Mouse (Mus musculus) liver, embryonic 11.5 days (tissue): ENCODE results near the gene Tsc1. TPM values are rescaled to one million over a fixed set of nuclear protein-coding genes. Genes with fewer than 3 reads are reported as not detected.

ENCODE experiments used
- ATAC-seq: fragments of 200-750 bp; cut with Nextera tagmentation; replicated peaks from 2 replicates; pipeline ENCODE4 v1.8.0; 2017; ENCODE audit warnings: moderate number of reproducible peaks, mild to moderate bottlenecking, moderate TSS enrichment, moderate library complexity; ENCODE audit not compliant: low FRiP score
- DNase-seq: peaks from one replicate; pipeline ENCODE4 v3.0.0-alpha.2; 2017; ENCODE audit warnings: low spot score
- H3K27ac ChIP-seq: fragments of 300-500 bp; sonication (generic); 2 replicates; pipeline ENCODE4 v1.5.1; 2014; ENCODE audit warnings: mild to moderate bottlenecking, low read depth, low read length, control low read depth
- H3K27me3 ChIP-seq: fragments of 300-500 bp; sonication (generic); replicated peaks from 2 replicates; pipeline ENCODE4 v1.6.1; 2014; ENCODE audit warnings: low read length, mixed read lengths; ENCODE audit not compliant: control insufficient read depth, insufficient read depth
- H3K36me3 ChIP-seq: fragments of 300-500 bp; sonication (generic); 2 replicates; pipeline ENCODE4 v1.6.1; 2014; ENCODE audit warnings: mild to moderate bottlenecking, low read length, moderate library complexity, mixed read lengths; ENCODE audit not compliant: control insufficient read depth, insufficient read depth
- H3K4me1 ChIP-seq: fragments of 300-500 bp; sonication (generic); replicated peaks from 2 replicates; pipeline ENCODE4 v1.6.1; 2014; ENCODE audit warnings: low read length, mixed read lengths; ENCODE audit not compliant: control insufficient read depth, insufficient read depth
- H3K4me2 ChIP-seq: fragments of 300-500 bp; sonication (generic); 2 replicates; pipeline ENCODE4 v1.6.1; 2014; ENCODE audit warnings: mild to moderate bottlenecking, control low read depth, moderate library complexity
- H3K4me3 ChIP-seq: fragments of 300-500 bp; sonication (generic); 2 replicates; pipeline ENCODE4 v1.5.1; 2014; ENCODE audit warnings: low read depth, low read length, control low read depth
- H3K9ac ChIP-seq: fragments of 300-500 bp; sonication (generic); 2 replicates; pipeline ENCODE4 v1.6.1; 2014; ENCODE audit warnings: low read depth, low read length, control low read depth
- H3K9me3 ChIP-seq: fragments of 300-500 bp; sonication (generic); 2 replicates; pipeline ENCODE4 v1.6.1; 2016; ENCODE audit warnings: low read length, inconsistent platforms, mixed read lengths; ENCODE audit not compliant: control insufficient read depth
- WGBS: fragments of 180-500 bp; shearing (Covaris S2); extraction: QIAGEN DNeasy Blood & Tissue Kit; methylation state at CpG from one replicate; pipeline ENCODE4 v1.1.7; 2014; 5-methylcytosine and 5-hydroxymethylcytosine counted together
- polyA plus RNA-seq: library from polyadenylated mRNA; unstranded; fragments of >200 nt; fragmentation: Nextera tagmentation; extraction: Ambion mirVana; gene quantifications from 2 replicates; pipeline ENCODE4 v1.2.1, GENCODE M21; 2014

The Tsc1 gene
- polyA plus RNA-seq, 1 experiment from 2014 or later, result 20.7 TPM

- no peak overlapping the region for H3K27ac ChIP-seq
Measured at GRCm38 (mm10) chr2:28650526-28650925, 9.5 kb downstream of the Tsc1 start.

GRCm38 (mm10) chr2:28653351-28653750, 12.3 kb downstream of the Tsc1 start:
- DNase-seq (no peak), ATAC-seq (no peak)
- H3K36me3 ChIP-seq, result peaks cover 2% of the 10 kb centered on the region
- no peak overlapping the region for H3K4me3 ChIP-seq
- H3K27me3 ChIP-seq, result no peaks in the 10 kb centered on the region
- no peaks in the 10 kb centered on the region for H3K9me3 ChIP-seq
- WGBS, result 88% methylated on average over 7 of the region's 7 CpGs
- H3K9ac ChIP-seq, result no peak overlapping the region
- H3K4me2 ChIP-seq, result no peak overlapping the region
- no peak overlapping the region for H3K27ac ChIP-seq
- no peaks in the 10 kb centered on the region for H3K4me1 ChIP-seq

More at GRCm38 (mm10) chr2:28650526-28650925, 9.5 kb downstream of the Tsc1 start:
- ATAC-seq (no peak), DNase-seq (no peak)
- H3K9ac ChIP-seq, result no peak overlapping the region
- H3K4me2 ChIP-seq, result no peak overlapping the region
- no peak overlapping the region for H3K4me3 ChIP-seq
- H3K36me3 ChIP-seq, result no peaks in the 10 kb centered on the region; the same call in 1 of the 2 replicates
- H3K9me3 ChIP-seq, result no peaks in the 10 kb centered on the region
- H3K27me3 ChIP-seq, result no peaks in the 10 kb centered on the region
- H3K4me1 ChIP-seq, result no peaks in the 10 kb centered on the region; the same call in 1 of the 2 replicates

- Histone ChIP-seq H3K4me2 (no peak overlapping the region), H3K4me1 (no peaks in the 10 kb centered on the region), H3K4me3 (no peak overlapping the region), H3K36me3 (peaks cover 9% of the 10 kb centered on the region), H3K9me3 (no peaks in the 10 kb centered on the region), H3K27me3 (no peaks in the 10 kb centered on the region), H3K27ac (no peak overlapping the region), H3K9ac (no peak overlapping the region)
- ATAC-seq (no peak), DNase-seq (no peak)
- WGBS, result 50% methylated on average over 2 of the region's 2 CpGs
Measured at GRCm38 (mm10) chr2:28654295-28654694, 13.3 kb downstream of the Tsc1 start.

GRCm38 (mm10) chr2:28656216-28656615, 15.2 kb downstream of the Tsc1 start:
- ATAC-seq (no peak), DNase-seq (no peak)
- WGBS, result 75% methylated on average over 8 of the region's 8 CpGs
- Histone ChIP-seq H3K27ac (no peak overlapping the region), H3K9me3 (no peaks in the 10 kb centered on the region), H3K4me1 (no peaks in the 10 kb centered on the region), H3K4me3 (no peak overlapping the region), H3K36me3 (peaks cover 16% of the 10 kb centered on the region), H3K9ac (no peak overlapping the region), H3K4me2 (no peak overlapping the region), H3K27me3 (no peaks in the 10 kb centered on the region)

- Histone ChIP-seq H3K9ac (no peak overlapping the region), H3K4me2 (no peak overlapping the region), H3K36me3 (peaks cover 30% of the 10 kb centered on the region), H3K4me3 (no peak overlapping the region), H3K27ac (no peak overlapping the region), H3K4me1 (no peaks in the 10 kb centered on the region; the same call in 1 of the 2 replicates), H3K27me3 (no peaks in the 10 kb centered on the region), H3K9me3 (no peaks in the 10 kb centered on the region)
- WGBS, result 84% methylated on average over 3 of the region's 3 CpGs
- ATAC-seq (peak; percentile 67), DNase-seq (no peak)
Measured at GRCm38 (mm10) chr2:28662891-28663290, 21.9 kb downstream of the Tsc1 start.

GRCm38 (mm10) chr2:28665818-28666217, 24.8 kb downstream of the Tsc1 start:
- Histone ChIP-seq H3K4me2 (no peak overlapping the region), H3K4me3 (no peak overlapping the region), H3K27me3 (no peaks in the 10 kb centered on the region), H3K9me3 (no peaks in the 10 kb centered on the region), H3K9ac (no peak overlapping the region), H3K27ac (no peak overlapping the region), H3K4me1 (no peaks in the 10 kb centered on the region; the same call in 1 of the 2 replicates), H3K36me3 (peaks cover 24% of the 10 kb centered on the region)
- 83% methylated on average over 3 of the region's 3 CpGs for WGBS
- ATAC-seq, result no peak
- DNase-seq, result no peak

GRCm38 (mm10) chr2:28671438-28671837, 30.4 kb downstream of the Tsc1 start:
- ATAC-seq, result no peak
- Histone ChIP-seq H3K27me3 (no peaks in the 10 kb centered on the region), H3K4me2 (no peak overlapping the region), H3K9me3 (no peaks in the 10 kb centered on the region), H3K36me3 (peaks cover 37% of the 10 kb centered on the region; the same call in 1 of the 2 replicates), H3K4me1 (no peaks in the 10 kb centered on the region), H3K4me3 (no peak overlapping the region), H3K9ac (no peak overlapping the region), H3K27ac (no peak overlapping the region)
- 73% methylated on average over 2 of the region's 2 CpGs for WGBS
- DNase-seq, result no peak

GRCm38 (mm10) chr2:28676005-28676404, 35.0 kb downstream of the Tsc1 start:
- ATAC-seq (no peak), DNase-seq (no peak)
- Histone ChIP-seq H3K9ac (no peak overlapping the region), H3K4me3 (no peak overlapping the region), H3K36me3 (peaks cover 46% of the 10 kb centered on the region), H3K27me3 (no peaks in the 10 kb centered on the region), H3K4me2 (no peak overlapping the region), H3K27ac (no peak overlapping the region), H3K4me1 (no peaks in the 10 kb centered on the region), H3K9me3 (no peaks in the 10 kb centered on the region)
- 88% methylated on average over 8 of the region's 8 CpGs for WGBS

GRCm38 (mm10) chr2:28680710-28681109, 39.7 kb downstream of the Tsc1 start:
- peaks cover 33% of the 10 kb centered on the region for H3K36me3 ChIP-seq
- no peak overlapping the region for H3K4me3 ChIP-seq
- 47% methylated on average over 4 of the region's 4 CpGs for WGBS
- H3K27ac ChIP-seq, result no peak overlapping the region
- H3K27me3 ChIP-seq, result no peaks in the 10 kb centered on the region
- no peak overlapping the region for H3K9ac ChIP-seq
- H3K4me2 ChIP-seq, result no peak overlapping the region
- DNase-seq (no peak), ATAC-seq (no peak)
- no peaks in the 10 kb centered on the region for H3K9me3 ChIP-seq
- no peaks in the 10 kb centered on the region for H3K4me1 ChIP-seq
